Mouse (Mus musculus) CH12.LX (cell line): ENCODE results near the gene Atp5j2. TPM values are rescaled to one million over a fixed set of nuclear protein-coding genes. Genes with fewer than 3 reads are reported as not detected.

Experiments used
- DNase-seq: peaks from one replicate; pipeline ENCODE4 v3.0.0-alpha.2; 2013; ENCODE audit errors: extremely low read depth
- H3K27ac ChIP-seq: 2 replicates; pipeline ENCODE4 v1.5.1; 2012; ENCODE audit warnings: low read depth, mild to moderate bottlenecking, control low read depth, moderate library complexity; ENCODE audit not compliant: insufficient read depth
- H3K27me3 ChIP-seq: replicated peaks from 2 replicates; pipeline ENCODE3; 2012; ENCODE audit warnings: inconsistent platforms
- H3K36me3 ChIP-seq, 2 experiments: replicated peaks in 1 of 2; 2 replicates each; pipeline versions ENCODE3 to v1.6.1; 2012; ENCODE audit warnings: inconsistent platforms in 1 of 2, low read length in 1 of 2, mild to moderate bottlenecking in 1 of 2, mixed read lengths in 1 of 2, moderate library complexity in 1 of 2; ENCODE audit not compliant: control insufficient read depth in 1 of 2, insufficient read depth in 1 of 2
- H3K4me1 ChIP-seq, 2 experiments: 2 replicates each; pipeline ENCODE4 v1.6.1; 2012; ENCODE audit warnings: inconsistent platforms in 1 of 2, moderate library complexity in 1 of 2; ENCODE audit not compliant: insufficient read depth in 2 of 2, control insufficient read depth in 1 of 2
- H3K4me2 ChIP-seq: 2 replicates; pipeline ENCODE4 v1.6.1; 2012; ENCODE audit warnings: low read depth, mild to moderate bottlenecking, control low read depth; ENCODE audit not compliant: poor library complexity, insufficient read depth, severe bottlenecking
- H3K4me3 ChIP-seq, 3 experiments: fragments of 150-350 bp in 1 of 3; sonication (generic) in 1 of 3; replicated peaks in 1 of 3; 2 replicates each; pipeline versions ENCODE3 to v1.5.1; 2011 to 2012; ENCODE audit warnings: low read depth in 2 of 3, low read length in 2 of 3, mild to moderate bottlenecking in 2 of 3, moderate library complexity in 2 of 3, control low read depth in 1 of 3, improper control_type of control experiment in 1 of 3, inconsistent platforms in 1 of 3, mixed read lengths in 1 of 3; ENCODE audit not compliant: poor library complexity in 1 of 3
- H3K79me2 ChIP-seq: replicated peaks from 2 replicates; pipeline ENCODE4 v1.6.1; 2012; ENCODE audit warnings: mild to moderate bottlenecking, moderate library complexity; ENCODE audit not compliant: control insufficient read depth, poor library complexity, insufficient read depth, severe bottlenecking; ENCODE audit errors: extremely low read depth
- H3K9ac ChIP-seq: 2 replicates; pipeline ENCODE4 v1.6.1; 2012; ENCODE audit warnings: low read depth, mild to moderate bottlenecking, control low read depth, moderate library complexity; ENCODE audit not compliant: insufficient read depth
- H3K9me3 ChIP-seq: replicated peaks from 2 replicates; pipeline ENCODE3; 2012; ENCODE audit warnings: low read length, inconsistent platforms, mixed read lengths
- BHLHE40 ChIP-seq: IDR thresholded peaks from 2 replicates; pipeline ENCODE4 v1.6.1; 2011; ENCODE audit warnings: mild to moderate bottlenecking, low read depth, low read length, improper control_type of control experiment
- CHD1 ChIP-seq: IDR thresholded peaks from 2 replicates; pipeline ENCODE4 v1.6.1; 2012; ENCODE audit warnings: low read depth, low read length, improper control_type of control experiment, inconsistent platforms
- CHD2 ChIP-seq: IDR thresholded peaks from 2 replicates; pipeline ENCODE4 v1.6.1; 2011; ENCODE audit warnings: low read length, improper control_type of control experiment
- E2F4 ChIP-seq: IDR thresholded peaks from 2 replicates; pipeline ENCODE4 v1.6.1; 2011; ENCODE audit warnings: low read depth, low read length, improper control_type of control experiment; ENCODE audit not compliant: insufficient replicate concordance
- ELF1 ChIP-seq: IDR thresholded peaks from 2 replicates; pipeline ENCODE4 v1.6.1; 2014; ENCODE audit warnings: low read depth, mild to moderate bottlenecking, inconsistent platforms, low read length, improper control_type of control experiment
- ETS1 ChIP-seq: conservative IDR thresholded peaks from 2 replicates; pipeline ENCODE4 v1.6.1; 2012; ENCODE audit warnings: low read depth, mild to moderate bottlenecking, inconsistent platforms, low read length, improper control_type of control experiment, moderate library complexity
- GABPA ChIP-seq: IDR thresholded peaks from 2 replicates; pipeline ENCODE4 v1.6.1; 2012; ENCODE audit warnings: low read depth, low read length, improper control_type of control experiment, inconsistent platforms; ENCODE audit not compliant: insufficient replicate concordance
- JUND ChIP-seq: conservative IDR thresholded peaks from 2 replicates; pipeline ENCODE4 v1.6.1; 2011; ENCODE audit warnings: low read depth, low read length, improper control_type of control experiment
- KAT2A ChIP-seq: IDR thresholded peaks from 2 replicates; pipeline ENCODE4 v1.6.1; 2012; ENCODE audit warnings: low read length, improper control_type of control experiment, inconsistent platforms; ENCODE audit not compliant: insufficient replicate concordance
- MAX ChIP-seq: IDR thresholded peaks from 2 replicates; pipeline ENCODE4 v1.6.1; 2011; ENCODE audit warnings: low read length, improper control_type of control experiment
- MEF2A ChIP-seq: IDR thresholded peaks from 2 replicates; pipeline ENCODE4 v1.6.1; 2014; ENCODE audit warnings: low read depth, mild to moderate bottlenecking, inconsistent platforms, low read length, improper control_type of control experiment, borderline replicate concordance
- MXI1 ChIP-seq: IDR thresholded peaks from 2 replicates; pipeline ENCODE4 v1.6.1; 2011; ENCODE audit warnings: mild to moderate bottlenecking, low read depth, low read length, improper control_type of control experiment
- NRF1 ChIP-seq: IDR thresholded peaks from 2 replicates; pipeline ENCODE4 v1.6.1; 2014; ENCODE audit warnings: low read depth, mild to moderate bottlenecking, inconsistent platforms, low read length, improper control_type of control experiment, moderate library complexity
- PAX5 ChIP-seq: IDR thresholded peaks from 2 replicates; pipeline ENCODE4 v1.6.1; 2012; ENCODE audit warnings: low read length, inconsistent platforms, mixed read lengths
- RCOR1 ChIP-seq: conservative IDR thresholded peaks from 2 replicates; pipeline ENCODE4 v1.6.1; 2012; ENCODE audit warnings: low read depth, mild to moderate bottlenecking, inconsistent platforms, low read length, improper control_type of control experiment
- TBP ChIP-seq: conservative IDR thresholded peaks from 2 replicates; pipeline ENCODE4 v1.6.1; 2011; ENCODE audit warnings: low read depth, low read length, improper control_type of control experiment
- TCF12 ChIP-seq: IDR thresholded peaks from 2 replicates; pipeline ENCODE4 v1.6.1; 2014; ENCODE audit warnings: low read depth, mild to moderate bottlenecking, inconsistent platforms, low read length, improper control_type of control experiment
- UBTF ChIP-seq: IDR thresholded peaks from 2 replicates; pipeline ENCODE4 v1.6.1; 2012; ENCODE audit warnings: low read depth, mild to moderate bottlenecking, inconsistent platforms, low read length, improper control_type of control experiment, moderate library complexity
- USF2 ChIP-seq: conservative IDR thresholded peaks from 2 replicates; pipeline ENCODE4 v1.6.1; 2011; ENCODE audit warnings: low read depth, low read length, improper control_type of control experiment
- ZC3H11A ChIP-seq: IDR thresholded peaks from 2 replicates; pipeline ENCODE4 v1.6.1; 2012; ENCODE audit warnings: low read depth, mild to moderate bottlenecking, inconsistent platforms, low read length, improper control_type of control experiment
- ZKSCAN1 ChIP-seq: IDR thresholded peaks from 2 replicates; pipeline ENCODE4 v1.6.1; 2012; ENCODE audit warnings: low read depth, inconsistent platforms, low read length, improper control_type of control experiment, borderline replicate concordance
- ZNF384 ChIP-seq: IDR thresholded peaks from 2 replicates; pipeline ENCODE4 v1.6.1; 2012; ENCODE audit warnings: low read depth, low read length, improper control_type of control experiment, inconsistent platforms
- dilution Hi-C: fragments of 300-500 bp; cut with MboI; formaldehyde crosslinking; loops from 2 replicates; pipeline ENCODE4 v1.14.3; 2020; ENCODE audit warnings: low sequenced_read_pairs; ENCODE audit not compliant: extremely low pct_unique_long_range_greater_than_20kb, extremely low pct_ligation_motif_present
- in situ Hi-C: fragments of 300-500 bp; cut with MboI; formaldehyde crosslinking; loops from 3 replicates; pipeline ENCODE4 v1.14.3; 2019; ENCODE audit warnings: low sequenced_read_pairs, low pct_ligation_motif_present, low pct_unique_long_range_greater_than_20kb, mixed read lengths
- polyA plus RNA-seq: library from polyadenylated mRNA; unstranded; fragments of >175 nt; gene quantifications from 2 replicates; pipeline ENCODE4 v1.2.1, GENCODE M21; 2012; ENCODE audit warnings: low read depth; ENCODE audit not compliant: insufficient read length
- total RNA-seq, 2 experiments: library from RNA; depleted of rRNA; stranded (reverse); fragments of 300-350 nt in 1 of 2; fragments of >200 nt in 1 of 2; gene quantifications; 2 replicates each; pipeline ENCODE4 v1.2.3; 2012 to 2014

Atp5j2 gene
- total and polyA plus RNA-seq, 3 experiments: 202 to 440 (median 327) TPM

DNA sequence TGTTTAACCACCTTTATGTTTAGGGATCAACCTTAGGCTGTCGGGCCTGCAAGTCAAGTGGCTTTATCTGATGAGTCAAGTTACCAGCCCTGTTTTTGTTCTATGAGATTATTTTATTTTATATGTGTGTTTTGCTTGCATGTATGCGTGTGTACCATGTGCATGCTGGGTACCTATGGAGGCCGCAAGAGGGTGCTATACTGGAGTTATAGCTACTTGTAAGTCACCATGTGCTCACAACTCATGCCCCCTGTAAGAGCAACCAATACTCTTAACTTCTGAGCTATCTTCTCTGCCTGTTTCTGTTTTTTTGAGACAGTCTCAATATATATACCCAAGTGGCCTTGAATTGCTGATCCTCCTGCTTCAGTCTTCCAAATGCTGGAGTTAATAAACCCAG is 21.6 kb upstream of the Atp5j2 start:
- DNase-seq: no peak
- no peaks in the 10 kb centered on the region for H3K79me2 ChIP-seq
- peaks cover 31 to 65% of the 10 kb centered on the region in 2 experiments for H3K36me3 ChIP-seq
- no peak overlapping the region for H3K27ac ChIP-seq
- no peak overlapping the region for H3K4me2 ChIP-seq
- in situ Hi-C loops: no loop called here
- no peaks in the 10 kb centered on the region for H3K9me3 ChIP-seq
- no peaks in the 10 kb centered on the region for H3K4me1 ChIP-seq
- no peak overlapping the region for H3K9ac ChIP-seq
- no peak overlapping the region for H3K4me3 ChIP-seq
- no peaks in the 10 kb centered on the region for H3K27me3 ChIP-seq
- TF ChIP-seq TBP: no peak
- TF ChIP-seq MAX: no peak
- TF ChIP-seq GABPA: no peak
- TF ChIP-seq NRF1: no peak
- no peak for TF ChIP-seq JUND
- TF ChIP-seq ETS1: no peak
- no peak for TF ChIP-seq KAT2A
- TF ChIP-seq ELF1: no peak
- TF ChIP-seq ZNF384: no peak
- no peak for TF ChIP-seq USF2
- TF ChIP-seq UBTF: no peak
- TF ChIP-seq ZC3H11A: no peak
- TF ChIP-seq E2F4: no peak
- TF ChIP-seq CHD2: no peak
- no peak for TF ChIP-seq TCF12
- TF ChIP-seq CHD1: no peak
- TF ChIP-seq MXI1: no peak
- dilution Hi-C loops: no loop called here

DNA sequence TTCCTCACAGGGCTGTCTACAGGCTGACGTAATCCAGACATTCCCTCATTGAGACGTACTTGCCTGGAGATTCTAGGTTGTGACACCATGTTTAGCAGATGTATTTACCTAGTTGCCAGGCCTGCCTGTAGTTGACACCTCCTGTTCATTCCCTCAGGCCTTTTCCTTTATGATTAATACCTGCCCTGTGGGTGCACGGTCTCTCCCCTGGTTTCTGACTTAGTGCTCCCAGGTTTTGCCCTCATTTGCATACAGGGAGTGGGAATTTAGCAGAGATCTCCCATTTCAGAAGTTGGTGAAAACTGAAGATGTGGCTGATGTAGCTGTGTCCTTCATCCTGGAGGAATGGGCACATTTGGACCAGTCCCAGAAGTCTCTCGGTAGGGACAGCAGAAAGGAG is 20.4 kb upstream of the Atp5j2 start:
- Histone ChIP-seq H3K9me3 (no peaks in the 10 kb centered on the region), H3K4me3 (no peak overlapping the region), H3K27ac (no peak overlapping the region), H3K79me2 (no peaks in the 10 kb centered on the region), H3K36me3 (peaks cover 31 to 68% of the 10 kb centered on the region in 2 experiments), H3K4me1 (no peaks in the 10 kb centered on the region), H3K9ac (no peak overlapping the region), H3K27me3 (no peaks in the 10 kb centered on the region), H3K4me2 (no peak overlapping the region)
- DNase-seq: no peak
- dilution Hi-C loops (no loop called here), in situ Hi-C loops (no loop called here)
- no peak for TF ChIP-seq TCF12
- TF ChIP-seq NRF1: no peak
- TF ChIP-seq BHLHE40: no peak
- TF ChIP-seq CHD2: no peak
- no peak for TF ChIP-seq ETS1
- no peak for TF ChIP-seq PAX5
- TF ChIP-seq MEF2A: no peak
- no peak for TF ChIP-seq ZKSCAN1
- TF ChIP-seq RCOR1: no peak
- TF ChIP-seq, all 38 proteins: peak for 0
